Mouse (Mus musculus) left cerebral cortex, adult 2 months (tissue): ENCODE measurements at regions not wholly inside any gene's neighbourhood (a gene's known extent, or its start where the extent isn't known, plus 50 kb on each side); places are given as distances from the start of the nearest gene placed in this dataset.
A peak's percentile ranks its signal among the peaks of the same experiment; 100 is the strongest.

Experiments used
- DNase-seq, 2 experiments: peaks; one replicate each; pipeline ENCODE4 v3.0.0; 2021 to 2022; ENCODE audit warnings: low spot score in 2 of 2, mixed read lengths in 1 of 2; ENCODE audit errors: extremely low spot score in 1 of 2
- H3K27ac ChIP-seq: fragments of 200-600 bp; 2 replicates; pipeline ENCODE4 v1.8.1; 2022
- H3K4me3 ChIP-seq: fragments of 200-600 bp; 2 replicates; pipeline ENCODE4 v1.8.1; 2022
- CTCF ChIP-seq: fragments of 200-600 bp; IDR thresholded peaks from 2 replicates; pipeline ENCODE4 v1.8.1; 2022; ENCODE audit warnings: antibody characterized with exemption, mild to moderate bottlenecking, moderate library complexity
- intact Hi-C: fragments of 180-260 bp; cut with DNase I; formaldehyde crosslinking; loops from one replicate; pipeline ENCODE4 v1.15.1; 2025

GRCm38 (mm10) chr5:147794711-147795532 lies 65.3 kb upstream of the Pomp start:
- TF ChIP-seq CTCF, result no peak
- H3K27ac ChIP-seq, result no peak overlapping the region

GRCm38 (mm10) chr5:147793059-147793458 lies 67.2 kb upstream of the Pomp start:
- no peak overlapping the region for H3K27ac ChIP-seq
- no peak overlapping the region for H3K4me3 ChIP-seq
- TF ChIP-seq CTCF, result no peak
- DNase-seq, result no peak
- intact Hi-C loops, result no loop called here

More at GRCm38 (mm10) chr5:147794711-147795532, 65.3 kb upstream of the Pomp start:
- no peak overlapping the region for H3K4me3 ChIP-seq
- intact Hi-C loops, result no loop called here
- DNase-seq, result no peak

- intact Hi-C loops, result no loop called here
- TF ChIP-seq CTCF, result no peak
- DNase-seq, result no peak
- H3K27ac ChIP-seq, result no peak overlapping the region
- no peak overlapping the region for H3K4me3 ChIP-seq
Observed at GRCm38 (mm10) chr5:147792638-147793037, 66.8 kb upstream of the Flt1 start.

GRCm38 (mm10) chr5:147791121-147791520 lies 65.3 kb upstream of the Flt1 start:
- Histone ChIP-seq H3K27ac (no peak overlapping the region), H3K4me3 (no peak overlapping the region)
- DNase-seq, result no peak
- peak; percentile 32 for TF ChIP-seq CTCF
- intact Hi-C loops, result no loop called here

GRCm38 (mm10) chr5:147788496-147788895 lies 62.7 kb upstream of the Flt1 start:
- no peak for TF ChIP-seq CTCF
- H3K4me3 ChIP-seq, result no peak overlapping the region
- DNase-seq, result no peak
- intact Hi-C loops, result no loop called here
- H3K27ac ChIP-seq, result no peak overlapping the region

GRCm38 (mm10) chr5:147786857-147787256 lies 61.0 kb upstream of the Flt1 start:
- intact Hi-C loops, result no loop called here
- no peak overlapping the region for H3K4me3 ChIP-seq
- H3K27ac ChIP-seq, result no peak overlapping the region
- TF ChIP-seq CTCF, result no peak
- DNase-seq, result no peak

GRCm38 (mm10) chr5:147784159-147784558 lies 58.3 kb upstream of the Flt1 start:
- Histone ChIP-seq H3K27ac (no peak overlapping the region), H3K4me3 (no peak overlapping the region)
- no peak; the same call in 1 of the 2 replicates for TF ChIP-seq CTCF
- no peak for DNase-seq
- intact Hi-C loops, result no loop called here

GRCm38 (mm10) chr5:147783476-147783875 lies 57.7 kb upstream of the Flt1 start:
- Histone ChIP-seq H3K27ac (no peak overlapping the region), H3K4me3 (no peak overlapping the region)
- no peak for TF ChIP-seq CTCF
- DNase-seq, result no peak
- intact Hi-C loops, result no loop called here

- intact Hi-C loops, result no loop called here
- no peak for DNase-seq
- H3K27ac ChIP-seq, result no peak overlapping the region
- no peak for TF ChIP-seq CTCF
- H3K4me3 ChIP-seq, result no peak overlapping the region
Observed at GRCm38 (mm10) chr5:147782761-147783160, 57.0 kb upstream of the Flt1 start.

GRCm38 (mm10) chr5:147782241-147782681 lies 56.5 kb upstream of the Flt1 start:
- H3K27ac ChIP-seq, result no peak overlapping the region
- no peak for DNase-seq
- TF ChIP-seq CTCF, result no peak
- intact Hi-C loops, result no loop called here
- H3K4me3 ChIP-seq, result no peak overlapping the region

GRCm38 (mm10) chr5:147781215-147781614 lies 55.4 kb upstream of the Flt1 start:
- no peak overlapping the region for H3K27ac ChIP-seq
- DNase-seq, result no peak
- intact Hi-C loops, result no loop called here
- no peak for TF ChIP-seq CTCF
- no peak overlapping the region for H3K4me3 ChIP-seq

- Histone ChIP-seq H3K4me3 (no peak overlapping the region), H3K27ac (no peak overlapping the region)
- DNase-seq, result no peak
- intact Hi-C loops, result no loop called here
- TF ChIP-seq CTCF, result no peak
Observed at GRCm38 (mm10) chr5:147778557-147778956, 52.7 kb upstream of the Flt1 start.
